Mouse (Mus musculus) MEL (cell line): ENCODE data around the gene Gm9945.

Experiments
- CTCF ChIP-seq, 3 experiments: IDR thresholded peaks in 2 of 3; conservative IDR thresholded peaks in 1 of 3; 2 replicates each; pipeline ENCODE4 v1.5.1; 2011 to 2012; ENCODE audit warnings: low read length in 3 of 3, low read depth in 2 of 3, mild to moderate bottlenecking in 2 of 3, improper control_type of control experiment in 1 of 3, inconsistent platforms in 1 of 3, mixed read lengths in 1 of 3, moderate library complexity in 1 of 3; ENCODE audit not compliant: control insufficient read depth in 1 of 3, insufficient read depth in 1 of 3, poor library complexity in 1 of 3, severe bottlenecking in 1 of 3
- E2F4 ChIP-seq: IDR thresholded peaks from 2 replicates; pipeline ENCODE4 v1.6.1; 2011; ENCODE audit warnings: low read depth, low read length, improper control_type of control experiment, borderline replicate concordance
- EP300 ChIP-seq, 2 experiments: IDR thresholded peaks; 2 replicates each; pipeline ENCODE4 v1.6.1; 2011; ENCODE audit warnings: improper control_type of control experiment in 2 of 2, low read length in 2 of 2, low read depth in 1 of 2, mild to moderate bottlenecking in 1 of 2
- GABPA ChIP-seq: IDR thresholded peaks from 2 replicates; pipeline ENCODE4 v1.6.1; 2012; ENCODE audit warnings: low read depth, mild to moderate bottlenecking, inconsistent platforms, low read length, improper control_type of control experiment, moderate library complexity
- GATA1 ChIP-seq: IDR thresholded peaks from 2 replicates; pipeline ENCODE4 v1.6.1; 2011; ENCODE audit warnings: low read depth, low read length, improper control_type of control experiment
- MAFK ChIP-seq: IDR thresholded peaks from 2 replicates; pipeline ENCODE4 v1.6.1; 2011; ENCODE audit warnings: low read depth, mild to moderate bottlenecking, low read length, improper control_type of control experiment, borderline replicate concordance
- MAX ChIP-seq: IDR thresholded peaks from 2 replicates; pipeline ENCODE4 v1.6.1; 2011; ENCODE audit warnings: low read length, improper control_type of control experiment
- MYB ChIP-seq: IDR thresholded peaks from 2 replicates; pipeline ENCODE4 v1.6.1; 2011; ENCODE audit warnings: mild to moderate bottlenecking, low read depth, low read length, improper control_type of control experiment
- NELFE ChIP-seq: IDR thresholded peaks from 2 replicates; pipeline ENCODE4 v1.6.1; 2011; ENCODE audit warnings: low read depth, low read length, improper control_type of control experiment
- POLR2A ChIP-seq, 2 experiments: IDR thresholded peaks; 2 replicates each; pipeline ENCODE4 v1.6.1; 2011 to 2012; ENCODE audit warnings: low read length in 2 of 2, mild to moderate bottlenecking in 2 of 2, control low read depth in 1 of 2, improper control_type of control experiment in 1 of 2, low read depth in 1 of 2, moderate library complexity in 1 of 2; ENCODE audit not compliant: control insufficient read depth in 1 of 2, insufficient read depth in 1 of 2, poor library complexity in 1 of 2
- USF1 ChIP-seq: IDR thresholded peaks from 2 replicates; pipeline ENCODE4 v1.6.1; 2014; ENCODE audit warnings: low read depth, mild to moderate bottlenecking, inconsistent platforms, low read length, improper control_type of control experiment, moderate library complexity
- USF2 ChIP-seq, 2 experiments: IDR thresholded peaks; 2 replicates each; pipeline ENCODE4 v1.6.1; 2011 to 2012; ENCODE audit warnings: improper control_type of control experiment in 2 of 2, low read length in 2 of 2, borderline replicate concordance in 1 of 2, inconsistent platforms in 1 of 2, low read depth in 1 of 2, mild to moderate bottlenecking in 1 of 2; ENCODE audit not compliant: insufficient read depth in 1 of 2

GRCm38 (mm10) chr11:53530001-53530400 is 50.0 kb downstream of the Gm9945 start:
- no peak for TF ChIP-seq EP300 (IDR thresholded peaks at IDR 0.05; ENCODE audit: low read depth in 1 of 2, low read length in 2 of 2)
- no peak for TF ChIP-seq MYB
- TF ChIP-seq MAX, result no peak
- no peak for TF ChIP-seq USF2 (IDR thresholded peaks at IDR 0.05; ENCODE audit: borderline replicate concordance in 1 of 2, insufficient read depth in 1 of 2, low read depth in 1 of 2, low read length in 2 of 2)
- no peak for TF ChIP-seq CTCF (IDR thresholded peaks at IDR 0.05 in 2 of 3, conservative IDR thresholded peaks at IDR 0.05 in 1 of 3; ENCODE audit: control insufficient read depth in 1 of 3, insufficient read depth in 1 of 3, low read depth in 2 of 3, low read length in 3 of 3, poor library complexity in 1 of 3, severe bottlenecking in 1 of 3)
- TF ChIP-seq MAFK, result no peak
- TF ChIP-seq NELFE, result no peak
- no peak for TF ChIP-seq GATA1
- no peak for TF ChIP-seq E2F4
- no peak for TF ChIP-seq GABPA
- no peak for TF ChIP-seq POLR2A (IDR thresholded peaks at IDR 0.05; ENCODE audit: control insufficient read depth in 1 of 2, insufficient read depth in 1 of 2, low read depth in 1 of 2, low read length in 2 of 2, poor library complexity in 1 of 2)
- TF ChIP-seq USF1, result no peak
